Mouse (Mus musculus) embryonic facial prominence, embryonic 12.5 days (tissue): ENCODE measurements around the gene Asgr1. TPM values are rescaled to one million over a fixed set of nuclear protein-coding genes. Genes with fewer than 3 reads are reported as not detected.
"Not testable (repeated sequence)": the region's sequence is repeated elsewhere in the genome, so short reads cannot be mapped to it uniquely, and the experiment has no call there.

Source experiments
- ATAC-seq: fragments of 200-750 bp; cut with Nextera tagmentation; 2 replicates; pipeline ENCODE4 v1.8.0; 2017; ENCODE audit not compliant: insufficient number of reproducible peaks, insufficient read depth, low FRiP score, low TSS enrichment
- H3K27ac ChIP-seq: fragments of 300-500 bp; sonication (generic); 2 replicates; pipeline ENCODE4 v1.5.1; 2016; ENCODE audit warnings: mild to moderate bottlenecking
- H3K27me3 ChIP-seq: fragments of 300-500 bp; sonication (generic); 2 replicates; pipeline ENCODE4 v1.6.1; 2016; ENCODE audit warnings: mild to moderate bottlenecking, moderate library complexity
- H3K36me3 ChIP-seq: fragments of 300-500 bp; sonication (generic); 2 replicates; pipeline ENCODE4 v1.6.1; 2016; ENCODE audit warnings: mild to moderate bottlenecking
- H3K4me1 ChIP-seq: fragments of 300-500 bp; sonication (generic); 2 replicates; pipeline ENCODE4 v1.6.1; 2016
- H3K4me2 ChIP-seq: fragments of 300-500 bp; sonication (generic); replicated peaks from 2 replicates; pipeline ENCODE4 v1.6.1; 2016; ENCODE audit warnings: mild to moderate bottlenecking, moderate library complexity
- H3K4me3 ChIP-seq: fragments of 300-500 bp; sonication (generic); 2 replicates; pipeline ENCODE4 v1.5.1; 2016; ENCODE audit warnings: mild to moderate bottlenecking
- H3K9ac ChIP-seq: fragments of 300-500 bp; sonication (generic); 2 replicates; pipeline ENCODE4 v1.6.1; 2016; ENCODE audit warnings: mild to moderate bottlenecking, moderate library complexity
- H3K9me3 ChIP-seq: fragments of 300-500 bp; sonication (generic); 2 replicates; pipeline ENCODE4 v1.6.1; 2016; ENCODE audit warnings: mild to moderate bottlenecking, moderate library complexity
- WGBS: fragments of 180-500 bp; shearing (Covaris S2); methylation state at CpG from one replicate; pipeline ENCODE4 v1.1.7; 2016; 5-methylcytosine and 5-hydroxymethylcytosine counted together
- polyA plus RNA-seq: library from polyadenylated mRNA; unstranded; fragments of >200 nt; fragmentation: Nextera tagmentation; extraction: Ambion mirVana; gene quantifications from 2 replicates; pipeline ENCODE4 v1.2.1, GENCODE M21; 2016

Gene Asgr1
- 0.51 and 0.83 TPM in 2 replicates for polyA plus RNA-seq

DNA sequence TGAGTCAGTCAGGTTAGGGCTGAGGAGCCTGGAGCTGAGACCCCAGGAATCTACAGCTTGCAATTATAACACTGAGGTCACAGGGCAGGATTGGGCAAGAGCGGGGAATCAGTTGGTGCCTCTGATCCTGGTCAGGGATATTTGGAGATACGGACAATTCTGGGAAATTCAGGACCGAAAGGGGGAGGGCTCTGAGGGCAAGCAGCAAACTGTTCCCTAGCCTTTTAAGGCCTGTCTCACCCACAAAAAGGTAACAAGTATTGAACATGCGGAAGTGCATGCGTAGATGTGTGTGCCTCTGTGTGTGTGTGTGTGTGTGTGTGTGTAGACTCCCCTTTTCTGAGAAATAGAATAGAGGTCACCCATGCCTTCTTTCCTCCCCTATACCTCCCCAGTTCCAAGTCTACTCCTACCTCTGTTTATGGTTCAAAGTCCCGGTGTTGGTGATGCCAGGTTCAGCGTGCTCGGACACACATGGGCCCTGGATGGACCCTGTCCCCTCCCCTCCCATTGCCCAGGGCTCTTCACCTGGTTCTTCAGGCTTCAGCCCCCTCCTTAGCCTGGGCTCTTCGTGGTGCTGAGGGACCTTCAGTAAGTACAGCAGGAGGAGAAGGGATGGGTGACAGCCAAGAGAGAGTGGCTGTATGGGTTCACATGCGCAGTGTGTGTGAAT, at the start of gene Asgr1:
Asgr1 (plus strand) TSS at position 188 of the 673 bp plus-strand sequence.
- no peak within 1 kb of the TSS for H3K27ac ChIP-seq
- H3K9ac ChIP-seq, result no peak within 1 kb of the TSS

DNA sequence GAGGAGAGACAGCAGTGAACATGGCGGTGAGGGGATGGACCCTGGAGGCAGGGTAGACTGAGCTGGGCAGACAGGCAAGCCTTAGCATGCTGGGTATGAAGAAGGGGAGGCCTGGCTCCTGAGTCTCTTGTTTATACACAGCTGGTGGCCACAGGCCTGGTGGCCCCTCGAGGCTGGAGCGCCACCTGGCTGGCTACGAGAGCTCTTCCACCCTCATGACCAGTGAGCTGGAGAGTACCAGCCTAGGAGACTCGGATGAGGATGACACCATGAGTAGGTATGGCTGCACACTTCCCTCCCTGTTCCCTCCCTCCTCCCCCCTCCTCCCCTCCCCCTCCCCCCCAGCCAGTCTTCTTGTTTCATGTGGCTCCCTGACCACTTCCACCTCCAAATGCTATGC, 48.4 kb upstream of the Asgr1 start:
- H3K27ac ChIP-seq, result no peak overlapping the region
- no peaks in the 10 kb centered on the region for H3K9me3 ChIP-seq
- H3K4me3 ChIP-seq, result no peak overlapping the region
- WGBS, result 48% methylated on average over 5 of the region's 5 CpGs
- H3K4me1 ChIP-seq, result peaks cover 24% of the 10 kb centered on the region
- H3K27me3 ChIP-seq, result no peaks in the 10 kb centered on the region
- ATAC-seq, result no peak
- H3K4me2 ChIP-seq, result no peak overlapping the region
- H3K36me3 ChIP-seq, result peaks cover 62% of the 10 kb centered on the region
- H3K9ac ChIP-seq, result no peak overlapping the region

More for the DNA sequence above, at the start of gene Asgr1:
- Histone ChIP-seq H3K27me3 (peaks cover 4% of the 10 kb centered on the region; the same call in 1 of the 2 replicates), H3K4me3 (no peak within 1 kb of the TSS), H3K9me3 (no peaks in the 10 kb centered on the region), H3K4me1 (peaks cover 6% of the 10 kb centered on the region; the same call in 1 of the 2 replicates), H3K36me3 (no peaks in the 10 kb centered on the region), H3K4me2 (no peak within 1 kb of the TSS)
- WGBS, result 74% methylated on average over 10 of the region's 10 CpGs
- no peak for ATAC-seq

DNA sequence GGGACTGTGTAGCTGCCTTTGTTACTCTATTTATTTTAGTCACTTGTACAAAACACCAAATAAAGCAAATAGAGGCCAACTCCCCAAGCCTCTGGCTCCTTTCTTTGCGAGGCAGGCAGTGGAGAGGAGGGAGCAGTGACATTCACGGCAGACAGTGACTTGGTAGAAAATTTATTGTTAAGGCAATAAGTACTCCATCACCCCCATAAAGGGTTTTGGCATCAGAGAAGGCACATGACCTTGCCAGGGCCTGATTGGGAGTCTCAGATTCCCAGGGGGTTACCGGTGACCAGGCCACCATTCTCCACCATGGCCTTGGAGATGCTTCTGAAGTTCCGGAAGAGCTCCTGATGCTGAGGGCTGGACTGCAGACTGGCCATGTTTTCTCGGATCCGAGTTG, 43.9 kb upstream of the Asgr1 start:
- no peak for ATAC-seq

DNA sequence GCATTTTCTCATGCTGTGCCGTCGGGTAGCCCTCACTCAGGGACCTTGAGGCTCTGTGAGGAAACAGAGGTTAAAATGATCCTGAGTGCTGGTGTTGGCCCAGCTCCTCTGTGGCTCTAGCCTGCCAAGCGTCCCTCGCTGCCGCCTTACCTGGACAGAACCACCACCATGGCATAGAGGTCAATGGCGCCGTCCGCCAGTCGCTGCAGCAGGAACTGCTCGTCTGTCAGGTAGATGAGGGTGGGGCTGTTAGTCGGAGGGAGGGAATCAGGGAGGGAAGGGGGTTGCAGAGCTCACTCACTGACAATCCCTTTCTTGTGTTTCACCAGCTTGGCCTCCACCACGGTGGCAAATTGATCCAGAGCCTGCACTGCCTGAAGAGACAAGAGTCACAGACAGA, 43.3 kb upstream of the Asgr1 start:
- ATAC-seq, result no peak
- Histone ChIP-seq H3K4me3 (no peak overlapping the region), H3K9me3 (no peaks in the 10 kb centered on the region), H3K36me3 (peaks cover 89% of the 10 kb centered on the region), H3K9ac (no peak overlapping the region), H3K27me3 (no peaks in the 10 kb centered on the region), H3K4me1 (peaks cover 12% of the 10 kb centered on the region), H3K27ac (no peak overlapping the region), H3K4me2 (no peak overlapping the region)
- WGBS, result 91% methylated on average over 11 of the region's 12 CpGs

More for the DNA sequence above, 43.9 kb upstream of the Asgr1 start:
- peaks cover 94% of the 10 kb centered on the region for H3K36me3 ChIP-seq
- 81% methylated on average over 6 of the region's 6 CpGs for WGBS
- no peak overlapping the region for H3K4me2 ChIP-seq
- no peak overlapping the region for H3K4me3 ChIP-seq
- no peak overlapping the region for H3K27ac ChIP-seq
- H3K27me3 ChIP-seq, result no peaks in the 10 kb centered on the region
- no peak overlapping the region for H3K9ac ChIP-seq
- no peaks in the 10 kb centered on the region for H3K9me3 ChIP-seq
- H3K4me1 ChIP-seq, result peaks cover 12% of the 10 kb centered on the region

DNA sequence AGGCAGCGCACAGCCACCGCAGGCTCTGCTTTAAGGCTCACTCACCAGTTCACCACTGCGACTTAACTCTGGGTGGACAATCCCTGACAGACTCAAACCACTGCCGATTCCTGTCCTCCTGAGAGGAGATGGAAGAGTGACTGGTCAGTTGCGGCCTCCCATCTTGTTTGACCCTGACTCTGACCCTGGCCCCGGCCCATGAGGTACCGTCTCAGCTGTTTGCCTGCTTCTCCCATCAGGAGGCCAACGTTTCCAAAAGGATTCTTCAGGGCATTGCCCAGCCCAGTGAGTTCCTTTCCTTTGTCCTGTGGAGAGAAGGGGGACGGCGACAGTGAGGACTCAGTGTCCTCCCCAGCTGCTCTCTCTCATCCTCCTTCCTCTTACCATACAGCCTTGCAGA, 42.9 kb upstream of the Asgr1 start:
- 82% methylated on average over 10 of the region's 10 CpGs for WGBS
- Histone ChIP-seq H3K4me1 (peaks cover 12% of the 10 kb centered on the region), H3K27ac (no peak overlapping the region), H3K4me3 (no peak overlapping the region), H3K36me3 (peaks cover 85% of the 10 kb centered on the region), H3K27me3 (no peaks in the 10 kb centered on the region), H3K9ac (no peak overlapping the region), H3K4me2 (no peak overlapping the region), H3K9me3 (no peaks in the 10 kb centered on the region)
- ATAC-seq, result no peak

DNA sequence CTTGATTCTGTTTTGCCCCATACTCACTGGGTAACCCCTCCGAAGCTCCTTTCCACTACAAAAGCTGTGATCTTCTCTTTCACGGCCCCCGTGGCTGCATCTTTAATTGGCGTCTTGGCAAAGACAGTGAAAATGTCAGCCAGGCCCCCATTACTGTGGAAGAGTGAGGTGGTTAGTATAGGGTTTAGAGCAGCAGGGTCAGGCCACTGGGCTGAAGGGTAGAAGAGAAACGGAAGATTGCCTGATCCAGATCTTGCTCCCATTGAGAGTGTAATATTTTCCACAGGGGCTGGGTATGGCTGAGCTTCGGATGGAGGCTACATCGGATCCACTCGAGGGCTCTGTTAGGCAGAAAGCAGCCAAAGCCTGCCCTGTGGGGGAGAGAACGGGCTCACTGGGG, 41.0 kb upstream of the Asgr1 start:
- H3K9me3 ChIP-seq, result no peaks in the 10 kb centered on the region
- H3K27ac ChIP-seq, result no peak overlapping the region
- H3K36me3 ChIP-seq, result peaks cover 65% of the 10 kb centered on the region
- no peak overlapping the region for H3K4me3 ChIP-seq
- H3K4me1 ChIP-seq, result peaks cover 27% of the 10 kb centered on the region
- no peaks in the 10 kb centered on the region for H3K27me3 ChIP-seq
- WGBS, result 91% methylated on average over 9 of the region's 9 CpGs
- no peak overlapping the region for H3K4me2 ChIP-seq
- ATAC-seq, result no peak
- H3K9ac ChIP-seq, result no peak overlapping the region

DNA sequence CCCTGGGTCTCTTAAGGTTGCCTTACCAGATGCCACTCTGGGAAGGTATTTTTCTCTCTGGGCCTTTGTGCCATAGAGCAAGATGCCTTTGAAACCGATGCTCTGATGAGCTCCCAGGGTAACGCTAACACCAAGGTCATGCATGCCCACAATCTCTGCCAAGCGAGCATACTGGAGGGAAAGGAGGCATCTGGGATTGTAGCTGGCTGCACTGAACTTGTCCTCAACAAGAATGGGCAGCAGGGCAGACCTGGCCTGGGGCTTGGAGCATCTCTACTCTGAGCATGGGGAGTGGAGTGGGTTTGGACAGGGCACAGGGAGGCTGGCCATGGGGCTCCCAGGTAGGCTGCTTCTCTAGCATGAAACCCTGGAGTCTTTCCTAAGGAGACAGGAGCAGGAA, 40.5 kb upstream of the Asgr1 start:
- Histone ChIP-seq H3K36me3 (peaks cover 61% of the 10 kb centered on the region), H3K4me2 (no peak overlapping the region), H3K4me3 (no peak overlapping the region), H3K27ac (no peak overlapping the region), H3K9me3 (no peaks in the 10 kb centered on the region), H3K4me1 (peaks cover 28% of the 10 kb centered on the region), H3K9ac (no peak overlapping the region), H3K27me3 (no peaks in the 10 kb centered on the region)
- no peak for ATAC-seq
- WGBS, result 84% methylated on average over 3 of the region's 3 CpGs

DNA sequence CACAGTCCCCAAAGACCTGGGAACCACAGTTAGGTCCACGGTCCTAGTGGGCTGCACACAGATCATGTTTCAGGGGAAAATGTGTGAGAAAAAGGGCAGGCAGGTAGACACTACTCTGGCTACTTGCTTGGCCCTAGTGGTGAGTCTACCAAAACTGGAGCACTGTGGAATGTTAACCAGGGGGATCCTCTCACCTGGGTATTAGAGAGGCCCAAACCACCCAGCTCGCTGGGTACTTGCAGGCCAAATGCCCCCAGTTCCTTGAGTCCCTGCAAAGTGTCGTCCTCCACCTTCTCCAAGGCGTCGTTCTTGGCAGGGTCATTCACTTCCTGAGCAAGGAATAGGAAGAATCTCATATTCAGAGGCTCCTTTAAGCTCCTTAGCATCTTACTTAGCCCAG, 39.8 kb upstream of the Asgr1 start:
- no peaks in the 10 kb centered on the region for H3K27me3 ChIP-seq
- ATAC-seq, result no peak
- WGBS, result 49% methylated on average over 5 of the region's 5 CpGs
- H3K9ac ChIP-seq, result no peak overlapping the region
- H3K4me2 ChIP-seq, result peak overlapping the region; percentile 78
- H3K27ac ChIP-seq, result no peak overlapping the region
- H3K36me3 ChIP-seq, result peaks cover 54% of the 10 kb centered on the region
- H3K4me1 ChIP-seq, result peaks cover 30% of the 10 kb centered on the region
- no peaks in the 10 kb centered on the region for H3K9me3 ChIP-seq
- H3K4me3 ChIP-seq, result no peak overlapping the region; the same call in 1 of the 2 replicates

DNA sequence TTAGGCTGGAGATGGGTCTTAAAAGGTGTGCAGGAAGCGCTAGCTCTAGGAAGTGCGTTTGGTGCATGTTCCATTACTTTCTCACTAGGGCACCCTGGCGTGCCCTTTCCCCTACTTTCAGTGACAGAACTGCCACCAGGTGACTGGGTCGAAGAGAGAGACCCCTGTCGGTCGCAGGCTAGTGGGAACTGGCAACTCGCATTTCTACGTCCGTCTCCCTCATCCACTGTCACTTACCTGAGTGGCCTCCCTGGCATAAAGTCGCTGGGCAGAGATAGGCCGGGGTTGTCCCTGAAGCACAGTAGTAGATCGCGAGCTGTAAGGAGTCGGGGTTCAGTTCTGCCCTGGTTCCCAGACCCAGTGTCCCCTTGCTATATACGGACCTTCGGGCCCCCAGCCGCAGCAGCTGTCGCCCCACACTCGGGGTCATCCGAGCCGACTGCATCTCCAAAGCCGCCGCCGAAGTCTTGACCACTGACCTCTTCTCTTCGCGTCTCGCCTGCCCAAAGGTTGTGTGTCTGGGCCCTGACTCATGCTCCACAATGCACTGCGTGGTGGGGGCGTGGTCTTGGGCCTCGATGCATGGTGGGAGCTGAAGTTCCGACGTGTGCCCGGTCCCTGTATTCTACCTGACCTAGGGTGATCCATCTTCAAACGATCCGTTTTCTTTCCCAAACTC, 38.9 kb upstream of the Asgr1 start, which contains the start of gene Acadvl:
Acadvl (minus strand) TSS at position 532 of the 679 bp plus-strand sequence.
- ATAC-seq, result peak; percentile 77

DNA sequence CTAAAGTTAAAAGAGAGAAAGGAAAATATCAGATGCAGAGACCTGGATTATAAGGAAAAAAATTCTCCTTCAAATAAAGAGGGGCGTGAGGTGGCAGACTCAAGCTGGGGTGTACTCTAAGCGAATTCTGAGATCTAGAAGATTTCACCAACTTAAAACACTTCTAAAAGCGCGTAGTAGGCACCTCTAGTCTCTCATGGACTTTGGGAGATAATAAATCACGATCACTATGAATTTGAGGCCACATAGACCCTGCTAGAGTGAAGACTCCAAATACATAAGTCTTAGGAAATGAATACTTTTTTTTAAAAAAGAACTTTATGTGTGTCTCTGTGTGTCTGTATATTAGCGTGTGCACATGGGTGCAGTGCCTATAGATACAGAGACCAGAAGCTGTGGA, 38.2 kb upstream of the Asgr1 start:
- H3K4me3 ChIP-seq, result peak overlapping the region; percentile 52; the same call in 1 of the 2 replicates
- WGBS, result 68% methylated on average over 6 of the region's 6 CpGs
- H3K4me1 ChIP-seq, result peaks cover 46% of the 10 kb centered on the region
- H3K9me3 ChIP-seq, result no peaks in the 10 kb centered on the region
- no peaks in the 10 kb centered on the region for H3K27me3 ChIP-seq
- no peak overlapping the region for H3K9ac ChIP-seq
- 0 out of 2 replicates have a peak overlapping the region, but pooled peaks have one; percentile 20 for H3K27ac ChIP-seq
- no peak for ATAC-seq
- peaks cover 38% of the 10 kb centered on the region for H3K36me3 ChIP-seq
- H3K4me2 ChIP-seq, result peak overlapping the region; percentile 78

More for the DNA sequence above, 38.9 kb upstream of the Asgr1 start, which contains the start of gene Acadvl:
- under 1% methylated on average over 35 of the region's 35 CpGs for WGBS
- H3K4me1 ChIP-seq, result peaks cover 40% of the 10 kb centered on the region
- no peaks in the 10 kb centered on the region for H3K9me3 ChIP-seq
- H3K27me3 ChIP-seq, result no peaks in the 10 kb centered on the region
- H3K4me3 ChIP-seq, result peak within 1 kb of the TSS; percentile 52
- peak within 1 kb of the TSS; percentile 61 for H3K9ac ChIP-seq
- H3K4me2 ChIP-seq, result peak within 1 kb of the TSS; percentile 78
- peak within 1 kb of the TSS; percentile 20; the same call in 1 of the 2 replicates for H3K27ac ChIP-seq
- H3K36me3 ChIP-seq, result peaks cover 45% of the 10 kb centered on the region

DNA sequence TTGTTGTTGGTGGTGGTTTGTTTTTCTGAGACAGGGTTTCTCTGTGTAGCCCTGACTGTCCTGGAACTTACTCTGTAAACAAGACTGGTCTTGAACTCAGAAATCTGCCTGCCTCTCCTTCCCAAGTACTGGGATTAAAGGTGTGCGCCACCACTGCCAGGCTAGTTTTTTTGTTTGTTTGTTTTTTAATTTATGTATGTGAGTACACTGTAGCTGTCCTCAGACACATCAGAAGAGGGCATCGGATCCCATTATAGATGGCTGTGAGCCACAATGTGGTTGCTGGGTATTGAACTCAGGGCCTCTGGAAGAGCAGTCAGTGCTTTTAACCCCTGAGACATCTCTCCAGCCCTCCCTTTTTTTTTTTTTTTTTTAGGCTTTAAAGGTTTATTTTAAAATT, 37.7 kb upstream of the Asgr1 start:
- not testable (repeated sequence) for H3K9ac ChIP-seq, ATAC-seq, H3K27me3 ChIP-seq, H3K9me3 ChIP-seq, H3K4me3 ChIP-seq, H3K4me2 ChIP-seq, H3K27ac ChIP-seq
- WGBS, result 81% methylated on average over 2 of the region's 2 CpGs
- H3K4me1 ChIP-seq, result peaks cover 46% of the 10 kb centered on the region
- H3K36me3 ChIP-seq, result peaks cover 33% of the 10 kb centered on the region

DNA sequence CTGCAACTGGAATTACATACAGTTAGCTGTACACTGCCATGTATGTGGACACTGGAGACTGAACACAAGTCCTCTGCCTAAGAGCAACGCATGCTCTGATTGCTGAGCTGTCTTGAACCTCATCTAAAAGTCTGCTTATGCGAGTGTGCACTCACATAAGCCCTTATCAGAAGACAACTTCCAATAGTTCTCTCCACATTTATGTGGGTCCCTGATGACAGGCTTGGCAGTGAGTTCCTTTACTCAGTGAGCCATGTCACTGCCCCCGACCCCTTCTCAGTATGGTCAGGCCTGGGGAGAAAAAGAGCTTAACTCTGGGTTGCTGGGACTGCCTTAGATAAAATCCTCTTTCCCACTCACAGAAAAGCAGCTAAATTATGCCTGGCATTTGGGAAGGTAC, 37.2 kb upstream of the Asgr1 start, which contains the start of gene Dlg4:
Dlg4 (plus strand) TSS at position 274 of the 400 bp plus-strand sequence.
- H3K27ac ChIP-seq, result peak within 1 kb of the TSS; percentile 95
- H3K27me3 ChIP-seq, result no peaks in the 10 kb centered on the region
- peaks cover 46% of the 10 kb centered on the region for H3K4me1 ChIP-seq
- no peaks in the 10 kb centered on the region for H3K9me3 ChIP-seq
- no peak for ATAC-seq
- peaks cover 28% of the 10 kb centered on the region for H3K36me3 ChIP-seq
- WGBS, result 80% methylated on average over 3 of the region's 3 CpGs
- H3K9ac ChIP-seq, result peak within 1 kb of the TSS; percentile 89
- peak within 1 kb of the TSS; percentile 81 for H3K4me3 ChIP-seq
- peak within 1 kb of the TSS; percentile 88 for H3K4me2 ChIP-seq
